Mouse (Mus musculus): ENCODE results near the gene Rnf34.

Rnf34 gene

GRCm38 (mm10) chr5:122849521-122850318 lies at the start of gene Rnf34:
Gene Rnf34, plus strand, starts transcription at chr5:122850048.
- in situ Hi-C loops (cut with MboI, MseI) = loop anchor here in 1 of 2 experiments (25.0 kb wide), 1 partner anchor 1012 kb away; the partner anchor contains the start of genes Pheta1 and Sh2b3

GRCm38 (mm10) chr5:122800345-122801010 lies 49.4 kb upstream of the Rnf34 start:
- in situ Hi-C loops (cut with MboI, MseI) = no loop called here

DNA sequence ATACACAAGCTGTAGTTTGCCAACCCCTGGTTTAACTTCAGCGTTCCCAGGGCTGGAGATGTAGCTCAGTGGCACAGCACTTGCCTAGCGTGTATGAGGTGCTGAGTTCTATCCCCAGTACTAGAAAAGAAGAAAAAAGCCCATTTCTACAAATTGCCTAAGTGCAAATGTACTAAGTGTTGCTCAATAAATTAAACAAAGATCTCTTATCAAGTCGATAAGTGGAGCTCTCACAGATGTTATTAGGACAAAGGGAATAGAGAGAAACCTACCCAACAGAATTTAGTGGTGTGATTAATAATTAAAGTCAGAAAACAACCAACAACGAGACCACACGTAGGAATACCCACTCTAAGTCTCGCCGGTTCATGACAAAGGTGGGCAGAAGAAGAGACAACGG lies 48.2 kb upstream of the Rnf34 start:
- in situ Hi-C loops (cut with MboI, MseI) = no loop called here

DNA sequence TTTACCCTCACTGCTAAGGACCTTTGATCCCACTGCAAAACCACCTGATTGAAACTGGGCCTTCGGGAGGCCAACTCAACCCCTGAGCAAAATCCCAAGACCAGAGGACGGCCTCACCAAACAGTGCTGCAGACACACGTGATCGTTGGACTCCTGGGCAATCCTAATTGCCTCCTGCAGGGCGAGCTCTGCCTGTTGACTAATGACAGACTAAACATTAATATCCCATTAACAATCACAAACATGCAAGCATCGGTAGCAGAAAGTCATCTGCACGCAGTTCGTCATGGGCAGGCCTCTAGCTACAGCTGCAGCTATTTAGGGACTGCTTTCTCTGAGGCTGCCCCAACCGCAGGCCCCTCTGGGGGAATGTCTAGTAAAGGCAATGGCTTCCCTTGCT lies 47.1 kb upstream of the Rnf34 start:
- in situ Hi-C loops (cut with MboI, MseI) = no loop called here

DNA sequence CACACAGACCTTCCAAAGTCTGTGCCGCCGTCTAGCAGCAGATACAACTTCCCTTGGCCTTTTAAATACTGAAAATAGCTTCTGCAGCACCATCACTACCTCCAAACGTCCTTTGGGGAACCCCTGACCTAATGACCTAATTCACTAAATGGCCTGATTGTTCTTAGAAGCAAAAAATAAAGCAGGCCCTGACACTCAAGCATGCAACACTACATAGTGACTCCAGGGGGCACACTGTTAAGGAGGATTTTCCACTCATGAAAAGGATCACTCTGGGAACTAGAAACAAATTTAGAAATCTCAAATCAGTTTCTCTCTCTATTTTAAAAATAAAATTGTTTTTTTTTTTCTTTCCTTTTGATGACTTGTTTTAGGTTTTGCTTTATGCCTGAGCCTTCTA lies 44.3 kb upstream of the Rnf34 start:
- in situ Hi-C loops (cut with MboI, MseI) = no loop called here

- in situ Hi-C loops (cut with MboI, MseI) = no loop called here
These were observed 38.3 kb upstream of the Rnf34 start for GRCm38 (mm10) chr5:122811364-122812079.

- in situ Hi-C loops (cut with MboI, MseI) = no loop called here
These were observed 37.1 kb upstream of the Rnf34 start for GRCm38 (mm10) chr5:122812699-122813098.

DNA sequence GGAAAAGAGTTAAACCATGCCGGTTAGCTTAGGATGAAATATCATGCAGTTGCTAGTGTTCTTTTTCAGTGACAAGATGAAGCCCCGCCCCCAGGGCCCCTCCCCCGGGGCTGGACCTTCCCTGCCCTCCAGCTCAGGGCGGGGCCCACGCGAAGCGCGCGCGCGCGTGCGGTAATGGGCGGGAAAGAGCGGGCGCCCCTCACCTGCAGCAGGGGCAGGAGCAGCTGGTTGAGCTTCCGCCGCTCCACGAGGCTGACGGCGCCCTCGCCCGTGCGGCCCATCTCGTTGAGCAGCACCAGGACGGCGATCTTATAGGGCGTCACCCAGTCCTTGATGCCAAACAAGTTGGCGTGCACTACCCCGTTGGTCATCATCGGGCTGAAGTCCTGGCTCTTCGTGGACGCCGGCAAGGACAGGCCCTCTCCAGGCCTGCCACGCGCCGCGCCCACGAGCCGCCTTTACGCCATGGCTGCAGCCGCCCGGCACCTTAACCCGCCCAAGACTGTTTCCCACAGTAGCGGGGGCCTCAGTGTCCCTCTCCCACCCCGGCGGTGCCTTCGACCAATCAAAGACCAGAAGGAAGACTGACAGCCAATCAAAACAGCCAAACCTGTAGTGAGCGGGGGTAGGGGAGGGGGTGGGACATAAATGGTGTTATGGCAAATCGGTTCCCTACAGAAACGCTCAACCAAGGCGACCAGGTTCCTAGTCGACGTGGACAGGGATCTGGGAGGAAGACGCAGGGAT lies 28.9 kb upstream of the Rnf34 start, which contains the start of gene Anapc5:
Gene Anapc5, minus strand, starts transcription at position 563 of the 747 bp plus-strand sequence.
- in situ Hi-C loops (cut with MboI, MseI) = no loop called here

GRCm38 (mm10) chr5:122821524-122821885 lies 28.3 kb upstream of the Rnf34 start:
- in situ Hi-C loops (cut with MboI, MseI) = no loop called here

GRCm38 (mm10) chr5:122822441-122822840 lies 27.4 kb upstream of the Rnf34 start:
- in situ Hi-C loops (cut with MboI, MseI) = no loop called here

DNA sequence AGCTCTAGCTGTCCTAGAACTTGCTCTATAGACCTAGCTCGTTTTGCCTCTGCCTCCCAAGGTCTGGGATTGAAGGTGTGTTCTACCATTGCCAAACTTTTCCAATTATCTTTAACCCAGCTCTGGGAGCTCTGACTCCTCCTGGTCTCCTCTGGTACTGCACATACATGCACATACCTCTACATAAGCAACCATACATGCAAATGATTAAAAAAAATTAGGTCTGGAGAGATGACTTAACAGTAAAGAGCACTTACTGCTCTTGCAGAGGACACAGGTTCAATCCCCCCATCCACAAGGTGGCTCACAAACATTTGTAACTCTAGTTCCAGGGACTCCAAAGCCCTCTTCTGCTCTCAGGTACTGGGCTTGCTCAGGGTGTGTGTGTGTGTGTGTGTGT lies 25.9 kb upstream of the Rnf34 start:
- in situ Hi-C loops (cut with MboI, MseI) = no loop called here

DNA sequence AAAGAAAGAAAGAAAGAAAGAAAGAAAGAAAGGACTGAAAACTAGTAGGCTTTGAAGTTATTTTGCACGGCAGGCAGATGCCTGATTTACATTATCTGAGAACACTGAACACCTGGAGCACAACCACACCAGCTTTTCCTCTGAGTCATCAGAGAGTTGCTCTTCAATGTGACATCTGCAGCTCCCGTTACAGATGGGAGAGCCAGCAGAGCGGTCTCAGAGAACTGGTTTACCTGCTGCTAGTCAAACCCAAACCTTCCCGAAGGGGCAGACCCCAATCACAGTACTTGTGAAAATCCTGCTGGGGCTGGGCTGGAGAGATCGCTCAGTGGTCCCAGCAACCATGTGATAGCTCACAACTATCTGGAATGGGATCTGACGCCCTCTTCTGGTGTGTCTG lies 25.4 kb upstream of the Rnf34 start:
- in situ Hi-C loops (cut with MboI, MseI) = no loop called here

DNA sequence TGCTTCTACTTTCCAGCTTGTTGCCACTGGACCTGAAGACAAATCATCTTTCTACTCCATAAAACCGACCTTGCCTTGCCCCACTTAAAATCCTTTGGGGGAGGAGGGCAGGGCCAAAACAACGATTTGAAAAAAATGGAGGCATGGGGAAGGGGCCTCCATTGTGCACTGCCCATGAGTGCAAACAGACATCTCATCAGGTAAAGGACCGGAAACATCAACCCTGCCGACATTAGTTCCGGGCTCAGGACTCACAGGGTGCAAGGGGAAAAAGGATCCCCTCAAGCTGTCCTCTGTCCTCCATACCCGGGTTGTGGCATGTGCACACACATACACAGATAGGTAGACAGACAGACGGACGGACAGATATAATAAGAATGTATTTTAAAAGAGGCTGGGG lies 24.7 kb upstream of the Rnf34 start:
- in situ Hi-C loops (cut with MboI, MseI) = loop anchor here in 1 of 2 experiments (25.0 kb wide), 1 partner anchor 988 kb away; the partner anchor contains the start of genes Pheta1 and Sh2b3

DNA sequence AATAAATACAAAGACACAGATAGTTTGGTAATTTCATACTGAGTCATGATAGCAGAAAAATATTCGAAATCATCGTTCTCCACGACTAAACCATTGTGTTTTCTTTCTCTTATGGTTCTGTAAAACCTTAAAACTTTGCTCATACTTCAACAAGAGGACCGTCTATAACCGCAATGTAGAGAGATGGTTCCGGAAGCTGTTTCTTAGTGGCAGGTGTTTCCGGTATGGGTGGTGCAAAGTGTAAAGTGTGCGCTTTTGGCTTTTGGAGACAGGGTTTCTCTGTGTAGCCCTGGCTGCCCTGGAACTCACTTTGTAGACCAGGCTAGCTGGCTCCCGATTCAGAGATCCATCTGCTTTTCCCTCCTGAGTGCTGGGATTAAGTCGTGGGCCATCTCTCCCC lies 17.3 kb upstream of the Rnf34 start:
- in situ Hi-C loops (cut with MboI, MseI) = loop anchor here in 1 of 2 experiments (25.0 kb wide), 1 partner anchor 995 kb away; the partner anchor contains the start of genes Pheta1 and Sh2b3

GRCm38 (mm10) chr5:122832996-122833395 lies 16.9 kb upstream of the Rnf34 start:
- in situ Hi-C loops (cut with MboI, MseI) = loop anchor here in 1 of 2 experiments (25.0 kb wide), 1 partner anchor 996 kb away; the partner anchor contains the start of genes Pheta1 and Sh2b3

GRCm38 (mm10) chr5:122841126-122841525 lies 8.7 kb upstream of the Rnf34 start:
- in situ Hi-C loops (cut with MboI, MseI) = loop anchor here in 1 of 2 experiments (25.0 kb wide), 1 partner anchor 1004 kb away; the partner anchor contains the start of genes Pheta1 and Sh2b3

- in situ Hi-C loops (cut with MboI, MseI) = loop anchor here in 1 of 2 experiments (25.0 kb wide), 1 partner anchor 1006 kb away; the partner anchor contains the start of genes Pheta1 and Sh2b3
These were observed 6.0 kb upstream of the Rnf34 start for GRCm38 (mm10) chr5:122843799-122844198.

DNA sequence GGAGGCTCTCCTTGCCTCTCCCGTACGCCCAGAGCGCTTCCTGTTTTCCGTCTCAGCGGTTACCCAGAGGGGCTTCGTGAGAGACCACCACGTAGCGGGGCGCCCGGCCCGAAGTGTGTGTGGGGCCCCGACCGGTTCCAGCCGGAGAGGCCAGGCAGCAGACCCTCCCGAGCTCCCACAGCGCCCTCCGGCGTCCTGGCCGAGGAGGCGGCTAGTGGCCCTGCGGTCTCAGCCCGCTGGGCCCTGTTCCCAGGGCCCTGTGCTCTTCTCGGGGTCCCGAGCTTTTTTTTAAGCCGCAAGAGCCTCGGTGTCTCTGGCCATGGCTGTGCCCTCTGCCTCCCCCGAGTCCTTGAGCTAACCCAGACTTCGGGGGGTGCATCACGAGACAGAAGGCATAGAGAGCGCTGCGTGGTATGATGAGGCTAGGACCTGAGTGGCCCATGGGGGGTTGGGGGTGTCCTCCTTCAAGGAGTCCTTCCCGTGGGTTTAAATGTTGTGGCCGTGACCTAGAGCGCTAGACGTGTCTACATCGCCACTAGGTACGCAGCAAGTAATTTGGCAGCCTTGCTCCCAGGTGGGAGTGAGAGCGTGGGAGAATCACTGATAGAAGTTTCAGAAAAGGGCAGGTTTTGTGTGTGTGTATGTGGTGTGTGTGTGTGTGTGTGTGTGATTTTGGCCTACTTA lies 613 bp downstream of the Rnf34 start:
- in situ Hi-C loops (cut with MboI, MseI) = no loop called here

DNA sequence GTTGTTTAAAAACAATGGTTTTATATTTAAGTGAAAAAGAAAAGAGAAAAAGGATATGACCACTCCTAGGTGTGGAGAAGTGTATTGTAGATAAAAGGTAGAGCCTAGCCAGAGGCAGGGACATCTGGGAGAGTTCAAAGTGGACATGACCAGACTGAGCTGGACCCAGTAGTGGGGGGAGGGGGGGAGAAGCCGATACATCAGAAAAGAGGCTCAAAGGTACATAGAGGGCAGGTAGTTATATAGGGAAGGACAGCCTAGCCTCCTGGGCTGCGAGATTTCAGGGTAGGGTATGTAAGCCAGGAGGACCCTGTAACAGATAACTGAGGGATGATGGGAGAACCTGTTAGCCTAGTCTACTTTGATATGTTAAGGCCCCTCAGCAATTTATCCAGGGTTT lies 2.8 kb downstream of the Rnf34 start:
- in situ Hi-C loops (cut with MboI, MseI) = no loop called here

GRCm38 (mm10) chr5:122855858-122856257 lies 6.0 kb downstream of the Rnf34 start:
- in situ Hi-C loops (cut with MboI, MseI) = no loop called here
